Mouse (Mus musculus) embryonic fibroblast, embryonic 13.5 days (primary cell): ENCODE data around the gene Kank2.
A peak's percentile ranks its signal among the peaks of the same experiment; 100 is the strongest.

Source experiments
- CTCF ChIP-seq: IDR thresholded peaks from 2 replicates; pipeline ENCODE4 v1.5.1; 2011; ENCODE audit warnings: mild to moderate bottlenecking, control low read depth, low read length, moderate library complexity, borderline replicate concordance; ENCODE audit not compliant: insufficient read depth
- POLR2A ChIP-seq: IDR thresholded peaks from 2 replicates; pipeline ENCODE4 v1.6.1; 2011; ENCODE audit warnings: low read depth, mild to moderate bottlenecking, control low read depth, low read length, moderate library complexity

DNA sequence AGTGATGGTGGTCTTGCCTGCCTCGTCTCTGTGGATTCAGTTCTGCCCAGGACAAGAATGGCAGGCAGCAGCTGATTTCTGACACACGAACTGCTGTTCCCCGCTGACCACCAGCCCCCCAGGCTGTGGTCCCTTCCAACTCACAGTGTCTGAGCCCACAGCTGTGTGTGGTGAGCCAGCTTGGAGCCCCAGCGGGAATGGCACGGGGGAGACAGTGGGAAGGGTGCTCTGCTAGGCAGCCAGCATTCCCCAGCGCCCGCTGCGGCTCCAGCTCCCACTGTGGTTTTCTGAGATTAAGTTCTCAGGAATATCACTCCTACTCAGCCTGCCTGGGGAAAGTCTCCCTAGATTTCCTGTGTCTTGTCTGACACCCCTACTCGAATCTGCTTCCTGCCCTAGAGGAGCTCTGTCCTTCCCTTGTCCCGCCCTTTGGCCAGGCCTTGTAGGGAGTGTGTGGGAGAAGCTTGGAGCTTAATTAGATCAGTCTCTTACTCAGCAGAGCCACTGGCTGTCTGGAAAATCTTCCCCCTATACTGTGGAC, 46.2 kb downstream of the Kank2 start:
- TF ChIP-seq CTCF (no peak), POLR2A (peak; percentile 16; the same call in 1 of the 2 replicates)
